Mouse (Mus musculus): ENCODE measurements at regions not wholly inside any gene's neighbourhood (a gene's known extent, or its start where the extent isn't known, plus 50 kb on each side); places are given as distances from the start of the nearest gene placed in this dataset.

GRCm38 (mm10) chr16:50788702-50789101 is 197.7 kb upstream of the Ccdc54 start:
- TF ChIP-seq CTCF (IDR thresholded peaks at IDR 0.05; ENCODE audit: extremely low read depth, insufficient read depth, insufficient read length, insufficient replicate concordance) (no peak), POLR2A (IDR thresholded peaks at IDR 0.05; ENCODE audit: low read depth, low read length) (no peak)
